Mouse (Mus musculus) midbrain, embryonic 16.5 days (tissue): ENCODE measurements at regions not wholly inside any gene's neighbourhood (a gene's known extent, or its start where the extent isn't known, plus 50 kb on each side); places are given as distances from the start of the nearest gene placed in this dataset.

Experiments used
- ATAC-seq: fragments of 200-750 bp; cut with Nextera tagmentation; 2 replicates; pipeline ENCODE4 v1.8.0; 2017; ENCODE audit warnings: moderate TSS enrichment
- H3K27ac ChIP-seq: fragments of 300-500 bp; sonication (generic); 2 replicates; pipeline ENCODE4 v1.5.1; 2014; ENCODE audit warnings: mild to moderate bottlenecking, low read length, mixed read lengths
- H3K27me3 ChIP-seq: fragments of 300-500 bp; sonication (generic); 2 replicates; pipeline ENCODE4 v1.6.1; 2014; ENCODE audit warnings: low read depth, low read length, mixed read lengths; ENCODE audit not compliant: control insufficient read depth, insufficient read depth
- H3K36me3 ChIP-seq: fragments of 300-500 bp; sonication (generic); 2 replicates; pipeline ENCODE4 v1.6.1; 2014; ENCODE audit warnings: mild to moderate bottlenecking, low read length, moderate library complexity, mixed read lengths; ENCODE audit not compliant: control insufficient read depth, insufficient read depth
- H3K4me1 ChIP-seq: fragments of 300-500 bp; sonication (generic); 2 replicates; pipeline ENCODE4 v1.6.1; 2014; ENCODE audit warnings: mild to moderate bottlenecking, low read length, mixed read lengths; ENCODE audit not compliant: control insufficient read depth, insufficient read depth
- H3K4me2 ChIP-seq: fragments of 300-500 bp; sonication (generic); 2 replicates; pipeline ENCODE4 v1.6.1; 2014; ENCODE audit warnings: mild to moderate bottlenecking, low read length, mixed read lengths
- H3K4me3 ChIP-seq: fragments of 300-500 bp; sonication (generic); 2 replicates; pipeline ENCODE4 v1.5.1; 2014; ENCODE audit warnings: low read depth, mild to moderate bottlenecking, low read length, moderate library complexity, mixed read lengths
- H3K9ac ChIP-seq: fragments of 300-500 bp; sonication (generic); 2 replicates; pipeline ENCODE4 v1.6.1; 2014; ENCODE audit warnings: low read depth, low read length, mixed read lengths
- H3K9me3 ChIP-seq: fragments of 300-500 bp; sonication (generic); replicated peaks from 2 replicates; pipeline ENCODE4 v1.6.1; 2014; ENCODE audit warnings: mild to moderate bottlenecking, low read length, mixed read lengths; ENCODE audit not compliant: control insufficient read depth, poor library complexity, severe bottlenecking
- whole genome bisulfite sequencing: fragments of 180-500 bp; shearing (Covaris S2); extraction: QIAGEN DNeasy Blood & Tissue Kit; methylation state at CpG from one replicate; pipeline ENCODE4 v1.1.7; 2014; 5-methylcytosine and 5-hydroxymethylcytosine counted together

DNA sequence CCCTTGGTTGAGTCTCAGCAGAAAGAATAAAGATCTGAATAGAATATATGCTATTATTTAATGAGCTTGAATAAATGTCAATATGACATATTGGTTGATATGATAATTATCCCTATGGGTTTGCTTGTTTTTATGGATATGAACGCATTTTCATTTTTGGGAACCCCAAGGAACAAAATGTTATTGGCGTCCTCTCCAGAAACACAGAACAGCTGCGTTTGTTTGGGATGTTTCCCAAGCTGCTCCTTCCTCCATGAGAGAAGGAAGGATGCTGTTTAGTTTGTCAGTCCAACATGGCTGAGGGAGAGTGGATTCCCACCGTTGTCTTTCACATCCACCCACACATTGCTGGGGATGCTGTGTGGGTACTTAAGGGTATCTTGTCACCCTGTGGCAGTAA, 89.9 kb upstream of the Osmr start:
- Histone ChIP-seq H3K27ac (no peak overlapping the region), H3K36me3 (no peaks in the 10 kb centered on the region), H3K4me1 (0 out of 2 replicates have a peak, but pooled peaks cover 2% of the 10 kb centered on the region), H3K4me2 (no peak overlapping the region), H3K9ac (no peak overlapping the region), H3K27me3 (no peaks in the 10 kb centered on the region), H3K4me3 (no peak overlapping the region), H3K9me3 (peaks cover 4% of the 10 kb centered on the region; the same call in 1 of the 2 replicates)
- WGBS, result 94% methylated on average over 4 of the region's 4 CpGs
- ATAC-seq, result no peak

DNA sequence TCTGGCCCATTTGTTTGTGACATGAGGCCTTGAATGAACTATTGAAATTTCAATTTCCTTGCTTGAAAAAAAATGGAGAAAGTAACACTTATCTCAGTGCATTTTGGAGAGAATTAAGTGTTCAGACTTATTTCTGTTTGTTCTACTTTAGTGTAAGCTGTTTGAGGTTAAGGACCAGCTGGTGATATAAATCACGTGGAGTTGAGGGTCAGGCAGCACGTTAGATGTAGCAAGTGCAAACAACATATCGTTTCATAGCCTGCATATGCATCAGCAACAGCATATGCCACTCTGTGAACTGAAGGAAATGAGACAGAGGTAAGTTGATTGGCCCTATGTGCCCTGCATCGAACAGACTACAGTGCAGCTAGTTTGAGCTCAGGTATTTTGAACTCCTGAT, 90.7 kb upstream of the Osmr start:
- no peak overlapping the region for H3K4me3 ChIP-seq
- no peaks in the 10 kb centered on the region for H3K36me3 ChIP-seq
- peaks cover 4% of the 10 kb centered on the region; the same call in 1 of the 2 replicates for H3K9me3 ChIP-seq
- no peak overlapping the region for H3K9ac ChIP-seq
- no peak overlapping the region for H3K27ac ChIP-seq
- H3K27me3 ChIP-seq, result no peaks in the 10 kb centered on the region
- 81% methylated on average over 4 of the region's 4 CpGs for WGBS
- no peak for ATAC-seq
- H3K4me1 ChIP-seq, result 0 out of 2 replicates have a peak, but pooled peaks cover 2% of the 10 kb centered on the region
- H3K4me2 ChIP-seq, result no peak overlapping the region

DNA sequence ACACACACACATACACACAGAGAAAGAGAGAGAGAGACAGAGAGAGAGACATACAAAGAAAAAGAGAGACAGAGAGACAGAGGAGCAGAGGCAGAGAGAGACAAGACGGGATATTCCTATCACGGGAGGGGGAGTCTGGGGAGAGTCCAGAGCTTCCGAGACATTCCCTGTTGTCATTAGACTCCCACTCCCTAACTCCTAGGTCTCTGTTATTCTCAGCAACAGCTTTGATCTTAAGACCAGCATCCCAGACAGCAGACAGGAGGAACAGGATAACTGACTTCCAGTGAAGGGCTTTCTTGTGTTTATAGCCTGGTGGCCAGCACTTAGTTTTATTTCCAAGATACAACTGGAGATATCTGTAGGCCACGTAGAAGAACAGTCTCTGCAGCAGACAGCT, 99.6 kb upstream of the Osmr start:
- H3K4me3 ChIP-seq, result no peak overlapping the region
- H3K4me2 ChIP-seq, result no peak overlapping the region
- WGBS, result 57% methylated on average over 4 of the region's 4 CpGs
- ATAC-seq, result no peak
- H3K27ac ChIP-seq, result no peak overlapping the region
- no peaks in the 10 kb centered on the region for H3K9me3 ChIP-seq
- no peaks in the 10 kb centered on the region for H3K27me3 ChIP-seq
- no peak overlapping the region for H3K9ac ChIP-seq
- no peaks in the 10 kb centered on the region for H3K4me1 ChIP-seq
- H3K36me3 ChIP-seq, result no peaks in the 10 kb centered on the region

DNA sequence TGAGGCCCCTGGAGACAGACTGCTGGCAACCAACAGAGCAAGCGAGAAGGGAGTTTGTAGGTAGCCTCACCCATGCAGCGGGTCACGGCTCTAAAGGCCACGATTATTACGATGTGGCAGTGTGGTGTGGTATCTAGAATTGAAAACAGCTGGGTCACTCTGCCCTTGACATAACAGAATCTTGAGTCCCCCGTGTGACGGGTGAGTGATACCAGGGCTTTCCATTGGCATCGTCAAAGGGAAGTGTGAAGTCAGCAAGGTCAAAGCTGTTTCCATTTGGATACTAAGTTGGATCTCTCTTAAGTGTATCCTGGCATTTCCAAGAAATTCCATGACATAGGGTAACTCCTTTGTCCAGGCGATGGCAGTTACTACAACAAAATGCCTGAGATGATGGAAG, 106.7 kb upstream of the Osmr start:
- H3K4me1 ChIP-seq, result no peaks in the 10 kb centered on the region
- 92% methylated on average over 9 of the region's 9 CpGs for WGBS
- no peak overlapping the region for H3K4me2 ChIP-seq
- H3K9me3 ChIP-seq, result no peaks in the 10 kb centered on the region
- no peak overlapping the region for H3K4me3 ChIP-seq
- ATAC-seq, result no peak
- H3K9ac ChIP-seq, result no peak overlapping the region
- H3K36me3 ChIP-seq, result no peaks in the 10 kb centered on the region
- no peak overlapping the region for H3K27ac ChIP-seq
- H3K27me3 ChIP-seq, result no peaks in the 10 kb centered on the region

DNA sequence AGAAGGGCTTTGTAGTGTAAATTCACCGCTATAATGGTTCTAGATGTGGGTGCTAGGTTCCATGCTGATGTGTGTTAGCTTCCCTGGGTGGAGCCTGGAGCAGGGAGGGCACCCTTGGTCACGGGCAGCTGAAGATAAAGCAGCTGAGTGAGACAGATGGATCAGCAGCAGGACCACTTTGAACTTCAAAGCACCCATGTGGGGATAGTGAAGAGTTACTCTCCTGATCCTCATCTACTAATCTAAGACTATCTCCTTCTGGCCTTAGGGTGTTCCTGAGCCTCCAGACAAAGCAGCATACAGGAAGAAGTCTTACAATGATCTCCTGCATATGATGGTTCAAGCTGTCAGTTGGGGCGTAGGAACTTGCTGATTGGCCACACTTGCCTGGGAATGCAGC, 107.1 kb upstream of the Lifr start:
- Histone ChIP-seq H3K9ac (no peak overlapping the region), H3K4me1 (no peaks in the 10 kb centered on the region), H3K36me3 (no peaks in the 10 kb centered on the region), H3K27ac (no peak overlapping the region), H3K27me3 (no peaks in the 10 kb centered on the region), H3K9me3 (no peaks in the 10 kb centered on the region), H3K4me2 (no peak overlapping the region), H3K4me3 (no peak overlapping the region)
- 84% methylated on average over 3 of the region's 3 CpGs for WGBS
- ATAC-seq, result no peak

DNA sequence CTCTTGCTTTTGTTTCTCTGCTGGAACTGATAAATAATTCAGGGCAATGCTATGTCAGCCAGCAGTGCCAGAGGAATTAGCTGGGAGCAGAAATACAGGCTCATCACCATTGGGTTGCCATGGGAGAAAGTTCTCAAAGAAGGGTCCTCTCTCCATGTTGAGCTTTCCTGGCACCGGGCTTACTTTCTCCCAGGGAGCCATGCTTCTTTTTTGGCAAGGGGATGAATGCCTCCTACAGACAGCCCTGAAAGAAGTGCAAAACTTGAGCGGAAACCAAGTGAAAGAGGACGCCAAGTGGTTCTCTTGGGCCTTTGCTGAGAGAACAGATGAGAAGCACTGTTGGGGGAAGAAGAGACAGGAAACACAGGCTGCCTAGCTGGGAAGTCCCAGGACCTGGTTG, 102.2 kb upstream of the Lifr start:
- Histone ChIP-seq H3K4me1 (no peaks in the 10 kb centered on the region), H3K27ac (peak overlapping the region; percentile 25; the same call in 1 of the 2 replicates), H3K36me3 (no peaks in the 10 kb centered on the region), H3K9ac (no peak overlapping the region), H3K4me3 (no peak overlapping the region), H3K4me2 (no peak overlapping the region), H3K9me3 (no peaks in the 10 kb centered on the region), H3K27me3 (no peaks in the 10 kb centered on the region)
- WGBS, result 65% methylated on average over 3 of the region's 3 CpGs
- peak; percentile 85 for ATAC-seq

DNA sequence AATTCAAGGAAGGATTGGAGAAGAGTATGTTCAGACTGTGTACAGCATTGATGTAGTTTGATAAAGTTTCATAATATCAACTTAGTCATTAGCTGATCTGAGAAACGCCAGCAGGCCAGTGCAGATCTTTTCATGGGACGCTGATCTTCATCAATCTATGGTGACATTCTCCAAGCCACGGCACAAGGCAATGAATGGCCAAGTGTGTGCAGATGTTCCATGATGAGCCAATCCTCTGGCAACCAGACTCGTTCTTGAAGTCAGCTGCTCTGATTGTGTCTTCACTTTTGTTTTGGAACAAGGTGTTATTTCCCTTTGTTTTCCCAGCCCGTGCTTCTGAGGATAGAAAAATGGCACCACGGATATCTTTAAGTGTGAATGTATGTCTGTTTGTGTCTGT, 101.3 kb upstream of the Lifr start:
- H3K4me2 ChIP-seq, result no peak overlapping the region
- no peak for ATAC-seq
- no peaks in the 10 kb centered on the region for H3K36me3 ChIP-seq
- H3K27me3 ChIP-seq, result no peaks in the 10 kb centered on the region
- no peaks in the 10 kb centered on the region for H3K4me1 ChIP-seq
- no peaks in the 10 kb centered on the region for H3K9me3 ChIP-seq
- 90% methylated on average over 6 of the region's 6 CpGs for WGBS
- no peak overlapping the region for H3K9ac ChIP-seq
- no peak overlapping the region for H3K27ac ChIP-seq
- H3K4me3 ChIP-seq, result no peak overlapping the region

DNA sequence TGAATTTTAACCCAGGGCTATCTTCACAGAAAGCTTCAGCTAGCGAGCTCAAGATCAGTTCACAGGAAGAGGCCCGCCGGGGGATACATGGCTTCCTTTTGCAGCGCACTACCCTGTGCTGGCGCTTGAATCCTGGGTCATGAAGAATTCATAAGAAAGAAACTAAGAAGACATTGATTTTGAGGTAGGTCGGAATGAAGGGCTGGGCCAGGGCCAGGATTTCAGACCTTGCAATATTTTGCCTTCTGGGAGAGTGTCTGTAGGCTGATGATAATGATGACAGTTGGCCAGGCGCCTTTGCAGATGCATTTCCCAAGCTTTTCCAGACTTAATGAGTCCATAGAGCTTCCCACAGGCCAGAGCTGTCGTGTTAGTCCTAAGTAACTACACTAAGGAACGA, 97.2 kb upstream of the Lifr start:
- peak; percentile 57; the same call in 1 of the 2 replicates for ATAC-seq
- Histone ChIP-seq H3K4me1 (no peaks in the 10 kb centered on the region), H3K36me3 (no peaks in the 10 kb centered on the region), H3K9ac (no peak overlapping the region), H3K4me2 (no peak overlapping the region), H3K27ac (no peak overlapping the region), H3K27me3 (no peaks in the 10 kb centered on the region), H3K4me3 (no peak overlapping the region), H3K9me3 (no peaks in the 10 kb centered on the region)
- 78% methylated on average over 9 of the region's 9 CpGs for WGBS

DNA sequence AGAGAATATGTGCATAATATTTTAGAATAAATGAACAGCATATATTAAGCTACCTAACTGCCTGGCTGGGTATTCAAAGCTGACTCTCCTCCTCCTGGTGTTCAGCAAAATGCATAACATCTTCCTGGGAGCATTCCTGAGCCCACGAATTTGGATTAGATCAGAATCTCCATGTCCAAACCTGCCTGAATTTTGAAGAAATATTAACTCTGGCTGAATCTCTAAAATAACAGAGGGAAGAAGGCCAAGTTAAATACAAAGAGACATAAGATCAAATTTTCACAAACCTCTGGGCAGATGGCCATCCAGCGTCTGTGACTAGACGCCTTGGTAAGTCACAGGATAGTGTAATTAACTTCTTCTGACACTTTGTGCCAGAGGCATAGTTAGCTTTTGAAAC, 95.2 kb upstream of the Lifr start:
- Histone ChIP-seq H3K9ac (no peak overlapping the region), H3K4me1 (no peaks in the 10 kb centered on the region), H3K4me3 (no peak overlapping the region), H3K36me3 (no peaks in the 10 kb centered on the region), H3K27ac (no peak overlapping the region), H3K27me3 (no peaks in the 10 kb centered on the region), H3K9me3 (no peaks in the 10 kb centered on the region), H3K4me2 (no peak overlapping the region)
- no peak for ATAC-seq
- 68% methylated on average over 3 of the region's 3 CpGs for WGBS

DNA sequence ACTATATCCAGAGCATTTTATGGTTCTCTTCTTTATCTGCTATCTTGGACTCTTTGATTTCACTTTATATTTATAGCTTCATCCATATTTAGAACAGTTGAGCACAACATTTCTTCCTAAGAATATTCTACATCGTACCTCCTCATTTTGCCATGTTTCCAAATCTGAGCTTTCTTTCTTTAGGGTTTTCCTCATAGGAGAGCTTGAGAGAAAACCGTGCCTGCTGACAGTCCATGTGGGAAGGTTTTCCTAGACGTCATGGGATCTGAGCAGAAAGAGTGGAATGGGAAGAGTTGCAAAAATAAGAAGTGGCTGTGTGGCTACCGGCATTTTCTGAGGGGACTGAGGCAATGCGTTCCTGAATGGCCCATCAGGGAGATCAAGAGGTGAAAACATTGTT, 92.5 kb upstream of the Lifr start:
- no peak for ATAC-seq
- H3K27ac ChIP-seq, result no peak overlapping the region

More for the DNA sequence above, 92.5 kb upstream of the Lifr start:
- 91% methylated on average over 5 of the region's 5 CpGs for WGBS
- Histone ChIP-seq H3K4me2 (no peak overlapping the region), H3K36me3 (no peaks in the 10 kb centered on the region), H3K4me3 (no peak overlapping the region), H3K27me3 (no peaks in the 10 kb centered on the region), H3K4me1 (no peaks in the 10 kb centered on the region), H3K9ac (no peak overlapping the region), H3K9me3 (no peaks in the 10 kb centered on the region)
